Mouse (Mus musculus): ENCODE measurements around the gene Ankrd34a. TPM values are rescaled to one million over a fixed set of nuclear protein-coding genes. Genes with fewer than 3 reads are reported as not detected.

Gene Ankrd34a
- polyA plus RNA-seq, 1 experiment from 2014 or later = 1.9 TPM

Other genes starting within 250 kb of the Ankrd34a start
- gene BC107364, start 144.3 kb upstream of the Ankrd34a start, polyA plus RNA-seq (2014; fragmentation: Nextera tagmentation; extraction: Ambion mirVana) = not detected in 2 replicates
- 0.69 and 0.77 TPM in 2 replicates for gene Hfe2, start 71.5 kb upstream of the Ankrd34a start, polyA plus RNA-seq (2014; fragmentation: Nextera tagmentation; extraction: Ambion mirVana)
- gene Txnip, start 38.7 kb upstream of the Ankrd34a start, polyA plus RNA-seq (2014; fragmentation: Nextera tagmentation; extraction: Ambion mirVana) = 45.5 and 46.3 TPM in 2 replicates
- gene Gm16253, start 19.7 kb upstream of the Ankrd34a start, polyA plus RNA-seq (2014; fragmentation: Nextera tagmentation; extraction: Ambion mirVana) = 1.0 TPM in 1 of 2 replicates, not detected in the other
- 22.0 and 28.4 TPM in 2 replicates for gene Polr3gl, start 2.5 kb upstream of the Ankrd34a start, polyA plus RNA-seq (2014; fragmentation: Nextera tagmentation; extraction: Ambion mirVana)
- gene Lix1l, start 4.5 kb downstream of the Ankrd34a start, polyA plus RNA-seq (2014; fragmentation: Nextera tagmentation; extraction: Ambion mirVana) = 5.5 TPM in 2 replicates
- 198 and 199 TPM in 2 replicates for gene Rbm8a, start 33.3 kb downstream of the Ankrd34a start, polyA plus RNA-seq (2014; fragmentation: Nextera tagmentation; extraction: Ambion mirVana)
- gene Pex11b, start 38.7 kb downstream of the Ankrd34a start, polyA plus RNA-seq (2014; fragmentation: Nextera tagmentation; extraction: Ambion mirVana) = 41.3 and 41.6 TPM in 2 replicates
- gene Gm42957, start 38.8 kb downstream of the Ankrd34a start, polyA plus RNA-seq (2014; fragmentation: Nextera tagmentation; extraction: Ambion mirVana) = 0.09 TPM in 1 of 2 replicates, not detected in the other
- 0.65 and 0.87 TPM in 2 replicates for gene Itga10, start 48.9 kb downstream of the Ankrd34a start, polyA plus RNA-seq (2014; fragmentation: Nextera tagmentation; extraction: Ambion mirVana)
- gene Ankrd35, start 73.5 kb downstream of the Ankrd34a start, polyA plus RNA-seq (2014; fragmentation: Nextera tagmentation; extraction: Ambion mirVana) = 0.27 and 0.37 TPM in 2 replicates
- 40.2 and 45.2 TPM in 2 replicates for gene Pias3, start 99.7 kb downstream of the Ankrd34a start, polyA plus RNA-seq (2014; fragmentation: Nextera tagmentation; extraction: Ambion mirVana)
- gene Nudt17, start 111.9 kb downstream of the Ankrd34a start, polyA plus RNA-seq (2014; fragmentation: Nextera tagmentation; extraction: Ambion mirVana) = 11.8 and 12.8 TPM in 2 replicates
- gene Polr3c, start 131.0 kb downstream of the Ankrd34a start, polyA plus RNA-seq (2014; fragmentation: Nextera tagmentation; extraction: Ambion mirVana) = 41.9 and 44.1 TPM in 2 replicates
- gene Rnf115, start 131.0 kb downstream of the Ankrd34a start, polyA plus RNA-seq (2014; fragmentation: Nextera tagmentation; extraction: Ambion mirVana) = 84.8 and 95.3 TPM in 2 replicates
- not detected in 2 replicates for gene Pdzk1, start 232.6 kb downstream of the Ankrd34a start, polyA plus RNA-seq (2014; fragmentation: Nextera tagmentation; extraction: Ambion mirVana)
- not detected in 2 replicates for gene Cd160, start 232.7 kb downstream of the Ankrd34a start, polyA plus RNA-seq (2014; fragmentation: Nextera tagmentation; extraction: Ambion mirVana)